Mouse (Mus musculus): ENCODE measurements around the gene Aco1. TPM values are rescaled to one million over a fixed set of nuclear protein-coding genes. Genes with fewer than 3 reads are reported as not detected.

Gene Aco1
- total RNA-seq, 2 experiments from 2014 or later: 130 to 174 TPM

Other genes starting within 250 kb of the Aco1 start
- 10 to 100 TPM; 17.5 to 20.9 TPM for gene Ddx58, start 96.7 kb downstream of the Aco1 start, total RNA-seq (2021)
- 10 to 100 TPM; 34.9 to 46.5 TPM for gene Smim27, start 126.5 kb downstream of the Aco1 start, total RNA-seq (2021)
- gene Topors, start 126.8 kb downstream of the Aco1 start, total RNA-seq (2021): 10 to 100 TPM; 23.3 to 27.0 TPM
- 100 to 1,000 TPM; 482 to 529 TPM for gene Ndufb6, start 136.3 kb downstream of the Aco1 start, total RNA-seq (2021)

All from adrenal gland, postnatal 10 days (tissue).